ENCODE assay signal across 14 mouse cellular contexts in genomic region chr14:21359207-21359895, GRCm38 (mm10).
DNase-seq lines count a peak whose midpoint lies in the region; ATAC-seq and TF ChIP-seq lines count a peak whose summit lies in the region.
"Had no signal": no experiment of that assay in that cellular context is flagged by ENCODE, and none has a peak within 500 bp of the region (broad histone marks: within the 10 kb centered on the region; RNA-seq: fewer than 3 reads in every experiment).

No protein-coding gene starts in this region.

- no peak for TF ChIP-seq CTCF in brain, embryonic 14.5 days (IDR thresholded peaks at IDR 0.05; ENCODE audit: borderline replicate concordance, extremely low read depth, insufficient read depth, insufficient read length)
- no peak for TF ChIP-seq CTCF in lung, postnatal 0 days (IDR thresholded peaks at IDR 0.05)

- peak overlapping the region; percentile 52; the same call in 1 of the 2 replicates for H3K27ac ChIP-seq in kidney, embryonic 15.5 days
- H3K27ac ChIP-seq in forebrain, embryonic 10.5 days, result peak overlapping the region; percentile 69
- peak overlapping the region; percentile 38 for H3K27ac ChIP-seq in hindbrain, embryonic 15.5 days (replicated peaks)
- no peak overlapping the region for H3K27ac ChIP-seq in lung, postnatal 0 days (ENCODE audit: low read length)
- H3K27ac ChIP-seq: embryonic facial prominence, embryonic 15.5 days; limb, embryonic 15.5 days had no signal

- no peaks in the 10 kb centered on the region for H3K27me3 ChIP-seq in kidney, embryonic 15.5 days
- H3K27me3 ChIP-seq in forebrain, embryonic 10.5 days (ENCODE audit: poor library complexity, severe bottlenecking), result no peaks in the 10 kb centered on the region
- H3K27me3 ChIP-seq in hindbrain, embryonic 15.5 days, result no peaks in the 10 kb centered on the region
- H3K27me3 ChIP-seq in lung, postnatal 0 days (replicated peaks; ENCODE audit: insufficient read depth, low read length), result no peaks in the 10 kb centered on the region
- H3K27me3 ChIP-seq: CH12.LX; embryonic facial prominence, embryonic 15.5 days; heart, embryonic 12.5 days; limb, embryonic 15.5 days had no signal

- 0 out of 2 replicates have a peak overlapping the region, but pooled peaks have one; percentile 30 for H3K4me2 ChIP-seq in kidney, embryonic 15.5 days
- no peak overlapping the region for H3K4me2 ChIP-seq in hindbrain, embryonic 15.5 days
- H3K4me2 ChIP-seq in lung, postnatal 0 days (replicated peaks; ENCODE audit: low read depth, low read length), result no peak overlapping the region
- H3K4me2 ChIP-seq: embryonic facial prominence, embryonic 15.5 days; heart, embryonic 12.5 days; limb, embryonic 15.5 days had no signal

- no peak for TF ChIP-seq POLR2A in brain, embryonic 14.5 days (IDR thresholded peaks at IDR 0.05; ENCODE audit: borderline replicate concordance, extremely low read depth, insufficient read depth, insufficient read length, poor library complexity, severe bottlenecking)

- TF ChIP-seq EP300 in lung, postnatal 0 days (IDR thresholded peaks at IDR 0.05), result no peak

- peaks cover 8% of the 10 kb centered on the region; the same call in 1 of the 2 replicates for H3K4me1 ChIP-seq in kidney, embryonic 15.5 days
- H3K4me1 ChIP-seq in forebrain, embryonic 10.5 days, result peaks cover 12% of the 10 kb centered on the region
- peaks cover 9% of the 10 kb centered on the region; the same call in 1 of the 2 replicates for H3K4me1 ChIP-seq in hindbrain, embryonic 15.5 days (replicated peaks)
- H3K4me1 ChIP-seq in lung, postnatal 0 days (ENCODE audit: insufficient read depth, low read depth, low read length), result no peaks in the 10 kb centered on the region
- H3K4me1 ChIP-seq: embryonic facial prominence, embryonic 15.5 days had no signal

- no peak overlapping the region for H3K4me3 ChIP-seq in kidney, embryonic 15.5 days (replicated peaks)
- H3K4me3 ChIP-seq in forebrain, embryonic 10.5 days, result no peak overlapping the region
- no peak overlapping the region for H3K4me3 ChIP-seq in hindbrain, embryonic 15.5 days
- H3K4me3 ChIP-seq in lung, postnatal 0 days (ENCODE audit: low read depth, low read length), result no peak overlapping the region
- H3K4me3 ChIP-seq: embryonic facial prominence, embryonic 15.5 days; heart, embryonic 12.5 days; limb, embryonic 15.5 days had no signal

- 0 out of 2 replicates have a peak, but pooled peaks have one; percentile 56 for ATAC-seq in kidney, embryonic 15.5 days (replicated peaks; ENCODE audit: low FRiP score)
- ATAC-seq in hindbrain, embryonic 15.5 days (ENCODE audit: low FRiP score, low read depth), result no peak
- ATAC-seq in lung, postnatal 0 days, result no peak
- ATAC-seq: intestine, postnatal 0 days had no signal

- WGBS in kidney, embryonic 15.5 days, result 38% methylated on average over 10 of the region's 10 CpGs
- 73% methylated on average over 10 of the region's 10 CpGs for WGBS in forebrain, embryonic 10.5 days
- 53% methylated on average over 10 of the region's 10 CpGs for WGBS in hindbrain, embryonic 15.5 days
- WGBS in lung, postnatal 0 days, result 73% methylated on average over 10 of the region's 10 CpGs

- H3K36me3 ChIP-seq in kidney, embryonic 15.5 days, result no peaks in the 10 kb centered on the region
- H3K36me3 ChIP-seq in forebrain, embryonic 10.5 days (replicated peaks), result peaks cover 4% of the 10 kb centered on the region
- no peaks in the 10 kb centered on the region for H3K36me3 ChIP-seq in hindbrain, embryonic 15.5 days
- no peaks in the 10 kb centered on the region for H3K36me3 ChIP-seq in lung, postnatal 0 days (ENCODE audit: insufficient read depth, low read length)
- H3K36me3 ChIP-seq: embryonic facial prominence, embryonic 15.5 days; limb, embryonic 15.5 days had no signal

- H3K9me3 ChIP-seq in kidney, embryonic 15.5 days (replicated peaks), result no peaks in the 10 kb centered on the region
- H3K9me3 ChIP-seq in forebrain, embryonic 10.5 days, result no peaks in the 10 kb centered on the region
- no peaks in the 10 kb centered on the region for H3K9me3 ChIP-seq in hindbrain, embryonic 15.5 days
- no peaks in the 10 kb centered on the region for H3K9me3 ChIP-seq in lung, postnatal 0 days (ENCODE audit: low read length)
- H3K9me3 ChIP-seq: embryonic facial prominence, embryonic 15.5 days; heart, embryonic 12.5 days; limb, embryonic 15.5 days had no signal

- no peak overlapping the region for H3K9ac ChIP-seq in kidney, embryonic 15.5 days
- H3K9ac ChIP-seq in hindbrain, embryonic 15.5 days, result no peak overlapping the region
- H3K9ac ChIP-seq in lung, postnatal 0 days (replicated peaks; ENCODE audit: low read depth), result no peak overlapping the region
- H3K9ac ChIP-seq: embryonic facial prominence, embryonic 15.5 days; heart, embryonic 12.5 days; limb, embryonic 15.5 days had no signal

- no peak for DNase-seq in kidney, adult 11 months
- DNase-seq in brain, embryonic 14.5 days (ENCODE audit: low read depth), result peak; percentile 89
- no peak for DNase-seq in forebrain, embryonic 10.5 days (ENCODE audit: extremely low spot score, low spot score)
- DNase-seq in testis, postnatal 14 days (ENCODE audit: low spot score), result no peak
- no peak for DNase-seq in lung, postnatal 0 days (ENCODE audit: low spot score)
- DNase-seq: adrenal gland, postnatal 14 days; spleen, adult 18-20 months had no signal
